Mouse (Mus musculus) Muller cell, postnatal 12 days (primary cell): ENCODE measurements at regions not wholly inside any gene's neighbourhood (a gene's known extent, or its start where the extent isn't known, plus 50 kb on each side); places are given as distances from the start of the nearest gene placed in this dataset.

Source experiments
- DNase-seq: peaks from one replicate; pipeline ENCODE4 v3.0.0-alpha.2; 2015; ENCODE audit errors: inconsistent ontology term

DNA sequence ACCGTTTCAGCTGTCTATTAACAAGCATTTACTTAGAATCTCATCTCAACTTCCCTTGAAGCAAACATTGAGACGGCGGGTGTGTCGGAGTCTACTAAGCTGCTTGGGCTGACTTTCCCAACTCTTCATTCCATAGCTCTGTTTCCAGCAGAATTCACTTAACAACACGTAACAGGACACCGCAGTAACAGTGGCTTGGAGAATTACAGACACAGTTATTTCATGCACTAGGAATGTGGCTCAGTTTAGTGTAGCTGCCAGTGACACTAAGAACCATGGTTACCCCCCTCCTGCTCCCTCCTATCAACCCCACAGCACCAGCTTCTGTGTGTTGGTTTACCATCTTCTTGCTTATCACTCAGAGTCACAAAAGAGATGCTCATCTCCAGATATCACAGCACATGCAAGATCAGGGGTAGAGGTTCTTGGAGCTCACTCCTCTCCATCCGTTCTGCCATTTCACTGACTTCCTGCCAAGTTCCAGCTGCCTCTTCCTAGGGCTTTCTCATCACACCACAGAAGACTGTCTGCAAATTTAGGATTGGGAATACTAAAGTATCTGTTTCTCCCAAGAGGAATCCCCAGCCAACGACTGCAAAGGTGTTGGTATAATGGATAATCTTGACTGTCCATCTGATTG lies 90.7 kb downstream of the Banf2 start:
- peak; percentile 72 for DNase-seq

- no peak for DNase-seq
Measured at GRCm38 (mm10) chr2:144127082-144128037, 94.5 kb downstream of the Banf2 start.

DNA sequence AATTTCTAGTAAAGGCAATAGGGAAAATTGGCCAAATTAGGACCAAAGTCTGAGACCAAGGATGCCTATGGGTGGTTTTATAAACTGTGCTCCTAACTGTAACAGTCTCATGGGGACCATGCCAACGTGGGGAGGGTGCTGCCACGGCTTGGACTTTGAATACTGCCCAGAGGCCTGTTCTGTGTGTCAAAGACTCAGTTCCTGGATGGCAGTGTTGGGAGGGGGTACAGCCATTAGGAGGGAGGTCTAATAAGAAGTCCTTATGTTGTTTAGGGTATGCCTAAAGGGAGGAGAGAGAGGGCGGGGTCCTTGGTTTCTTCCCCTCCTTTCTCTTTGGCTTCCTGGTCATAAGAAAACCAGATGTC lies 95.2 kb downstream of the Banf2 start:
- no peak for DNase-seq

GRCm38 (mm10) chr2:144128527-144128926 lies 95.7 kb downstream of the Banf2 start:
- no peak for DNase-seq

GRCm38 (mm10) chr2:144133806-144134574 lies 101.1 kb downstream of the Banf2 start:
- peak; percentile 33 for DNase-seq

DNA sequence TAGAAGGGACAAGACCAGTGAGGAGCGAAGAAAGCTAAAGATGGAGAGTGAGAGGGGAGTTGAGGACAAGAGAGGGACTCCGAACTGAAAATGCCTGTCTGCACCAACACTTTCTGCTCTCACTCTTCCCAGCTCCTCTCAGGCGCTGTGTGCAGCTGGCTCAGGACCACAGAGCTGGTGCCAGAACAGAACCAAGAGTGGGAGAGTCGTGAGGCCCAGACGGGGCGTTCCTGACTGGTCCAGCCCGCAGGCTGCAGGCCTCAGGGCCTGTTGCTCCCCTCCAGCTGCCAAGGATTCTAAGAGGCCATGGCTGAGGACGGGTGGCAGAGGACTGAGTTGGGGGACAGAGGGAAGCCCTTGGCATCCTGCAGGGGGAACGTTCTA lies 101.7 kb downstream of the Banf2 start:
- DNase-seq: peak; percentile 35

- no peak for DNase-seq
Measured at GRCm38 (mm10) chr2:144135586-144135985, 102.7 kb downstream of the Banf2 start.

GRCm38 (mm10) chr2:144143620-144144384 lies 110.9 kb downstream of the Banf2 start:
- DNase-seq: peak; percentile 62

- DNase-seq: no peak
Measured at GRCm38 (mm10) chr2:144144486-144145136, 111.8 kb downstream of the Banf2 start.

DNA sequence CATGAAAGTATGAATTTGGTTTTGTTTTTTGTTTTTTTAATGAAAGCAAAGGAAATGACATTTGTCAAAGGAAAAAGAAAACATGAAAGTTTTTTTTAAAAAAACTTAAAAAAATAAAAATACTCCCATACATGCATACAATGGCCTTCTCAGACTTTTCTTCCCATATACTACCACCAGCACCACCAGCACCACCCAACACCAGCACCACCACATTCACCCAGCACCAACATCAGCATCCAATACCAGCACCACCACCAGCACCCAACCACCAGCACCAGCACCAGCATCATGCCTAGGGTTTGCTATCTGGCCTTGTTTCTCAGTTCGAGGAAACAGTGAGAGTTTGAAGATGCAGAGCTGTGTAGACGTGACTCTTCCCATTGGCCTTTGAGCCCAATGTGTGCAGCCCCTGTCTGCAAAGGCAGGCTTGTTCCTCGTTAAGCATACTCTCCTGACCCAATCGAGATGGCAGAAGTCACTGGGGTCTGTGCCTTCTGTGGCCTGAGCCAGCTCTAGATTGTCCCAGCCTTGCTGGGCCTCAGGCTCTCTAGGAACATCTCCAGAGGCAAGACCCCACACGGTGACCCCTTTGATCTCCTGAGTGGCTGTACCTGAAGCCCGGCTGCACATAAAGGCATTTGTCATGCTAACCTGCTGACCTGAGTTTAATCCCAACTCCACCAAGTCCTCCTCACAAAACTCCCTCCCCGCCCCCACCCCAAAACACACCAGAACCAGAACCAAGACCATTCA lies 113.8 kb upstream of the Mgme1 start:
- no peak for DNase-seq

- DNase-seq: no peak
Measured at GRCm38 (mm10) chr2:144157343-144157742, 113.1 kb upstream of the Mgme1 start.

DNA sequence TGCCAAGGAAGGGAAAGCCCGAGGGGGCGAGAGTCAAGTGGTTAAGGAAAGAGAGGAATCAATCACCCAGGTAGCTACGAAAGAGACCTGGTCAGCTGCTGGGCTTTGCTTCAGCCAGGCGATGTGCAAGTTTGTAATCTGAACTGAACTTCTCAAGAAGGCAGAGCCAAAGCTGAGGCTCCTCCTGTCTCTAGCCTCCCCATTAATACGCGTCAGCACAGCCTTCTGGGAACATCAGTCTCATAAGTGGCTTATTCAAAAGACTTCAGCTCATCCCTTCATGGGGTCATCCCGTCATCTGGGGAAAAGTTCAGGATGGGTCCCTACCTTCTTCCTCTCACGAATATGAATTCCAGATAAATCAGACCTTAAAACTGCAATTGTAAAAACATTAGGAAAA lies 112.2 kb upstream of the Mgme1 start:
- no peak for DNase-seq

DNA sequence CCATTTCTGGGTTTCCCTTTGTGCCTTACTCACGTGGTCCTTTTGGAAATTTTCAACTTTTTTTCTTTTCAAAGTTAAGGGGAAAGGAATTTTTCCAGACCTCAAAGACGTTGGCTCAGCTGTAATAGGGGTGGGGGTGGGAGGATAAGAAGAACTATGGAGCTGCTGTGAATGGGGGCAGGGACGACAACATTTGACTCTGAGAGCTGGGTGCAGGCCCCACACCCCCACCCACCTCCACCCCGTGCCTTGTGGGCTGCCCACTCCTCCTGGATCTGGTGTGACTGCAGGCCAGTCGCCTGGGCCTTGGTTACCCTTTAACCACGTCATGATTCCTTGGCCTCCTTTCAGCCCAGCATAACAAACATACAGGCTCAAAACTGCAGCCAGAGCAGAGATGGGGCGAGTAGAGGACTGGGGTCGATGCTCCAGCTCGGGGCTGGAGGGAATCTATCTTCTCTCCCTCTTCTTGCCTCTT lies 110.6 kb upstream of the Mgme1 start:
- DNase-seq: peak; percentile 14

DNA sequence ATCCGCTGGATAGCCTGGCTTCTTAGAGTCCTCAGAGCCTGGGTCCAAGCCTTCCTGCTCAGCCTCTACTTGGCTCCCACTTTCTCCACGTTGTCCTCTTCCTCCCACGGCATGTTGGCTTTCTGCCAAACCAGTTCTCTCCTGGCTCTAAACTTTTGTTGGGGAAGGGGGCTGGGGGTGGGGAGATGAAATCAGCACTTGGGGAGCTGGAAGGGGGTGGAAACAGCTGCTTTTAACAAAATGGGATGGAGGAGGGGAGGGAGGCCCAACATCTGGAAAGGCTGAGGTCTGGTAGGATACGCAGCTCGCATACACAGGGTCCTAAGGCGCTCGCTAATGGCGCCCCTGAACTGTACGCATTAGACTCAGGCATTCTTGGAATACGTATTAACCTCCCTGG lies 110.0 kb upstream of the Mgme1 start:
- no peak for DNase-seq

DNA sequence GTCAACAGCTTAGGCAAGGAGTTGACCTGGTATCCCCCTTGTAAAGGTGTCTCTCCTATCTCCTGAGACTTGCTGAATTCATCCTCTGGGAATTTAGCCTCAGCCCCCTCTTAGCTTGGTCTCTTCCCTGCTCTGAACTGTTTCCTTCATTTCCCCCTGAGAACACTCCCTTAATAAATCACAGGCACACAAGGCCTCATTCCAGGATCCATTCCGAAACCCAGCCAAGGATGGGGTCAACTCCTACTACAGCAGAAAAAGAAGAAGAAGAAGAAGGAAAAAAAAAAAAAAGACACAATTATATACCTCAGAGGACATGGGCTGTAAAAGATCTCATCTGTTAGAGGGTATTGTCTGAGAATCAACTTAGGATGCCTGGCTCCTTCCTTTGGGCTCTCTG lies 108.6 kb upstream of the Mgme1 start:
- DNase-seq: no peak

GRCm38 (mm10) chr2:144164102-144164501 lies 106.4 kb upstream of the Mgme1 start:
- peak; percentile 65 for DNase-seq

- DNase-seq: peak; percentile 88
Measured at GRCm38 (mm10) chr2:144164986-144165821, 105.3 kb upstream of the Mgme1 start.

GRCm38 (mm10) chr2:144166102-144166750 lies 104.2 kb upstream of the Mgme1 start:
- no peak for DNase-seq
